Mouse (Mus musculus) lung, postnatal 0 days (tissue): Measurements from ENCODE around the gene Gm49450. TPM values are rescaled to one million over a fixed set of nuclear protein-coding genes. Genes with fewer than 3 reads are reported as not detected.
A peak's percentile ranks its signal among the peaks of the same experiment; 100 is the strongest.

Experiments used
- ATAC-seq: fragments of 200-750 bp; cut with Nextera tagmentation; 2 replicates; pipeline ENCODE4 v1.8.0; 2017; ENCODE audit warnings: moderate library complexity
- DNase-seq: peaks from one replicate; pipeline ENCODE4 v3.0.0-alpha.2; 2016; ENCODE audit warnings: low spot score
- H3K27ac ChIP-seq: fragments of 300-500 bp; sonication (generic); 2 replicates; pipeline ENCODE4 v1.5.1; 2014; ENCODE audit warnings: antibody characterized with exemption, mild to moderate bottlenecking, low read length, mixed read lengths
- H3K27me3 ChIP-seq: fragments of 300-500 bp; sonication (generic); replicated peaks from 2 replicates; pipeline ENCODE4 v1.6.1; 2014; ENCODE audit warnings: low read length, mixed read lengths; ENCODE audit not compliant: insufficient read depth
- H3K36me3 ChIP-seq: fragments of 300-500 bp; sonication (generic); 2 replicates; pipeline ENCODE4 v1.6.1; 2014; ENCODE audit warnings: low read length, mixed read lengths; ENCODE audit not compliant: insufficient read depth
- H3K4me1 ChIP-seq: fragments of 300-500 bp; sonication (generic); 2 replicates; pipeline ENCODE4 v1.6.1; 2014; ENCODE audit warnings: antibody characterized with exemption, low read depth, low read length, mixed read lengths; ENCODE audit not compliant: insufficient read depth
- H3K4me2 ChIP-seq: fragments of 300-500 bp; sonication (generic); replicated peaks from 2 replicates; pipeline ENCODE4 v1.6.1; 2014; ENCODE audit warnings: low read depth, mild to moderate bottlenecking, low read length, moderate library complexity, mixed read lengths
- H3K4me3 ChIP-seq: fragments of 300-500 bp; sonication (generic); 2 replicates; pipeline ENCODE4 v1.5.1; 2014; ENCODE audit warnings: low read depth, low read length
- H3K9ac ChIP-seq: fragments of 300-500 bp; sonication (generic); replicated peaks from 2 replicates; pipeline ENCODE4 v1.6.1; 2014; ENCODE audit warnings: low read depth, mild to moderate bottlenecking
- H3K9me3 ChIP-seq: fragments of 300-500 bp; sonication (generic); 2 replicates; pipeline ENCODE4 v1.6.1; 2016; ENCODE audit warnings: low read length, mixed read lengths
- CTCF ChIP-seq: IDR thresholded peaks from 2 replicates; pipeline ENCODE4 v1.5.1; 2016; ENCODE audit warnings: antibody characterized with exemption, mild to moderate bottlenecking
- EP300 ChIP-seq: IDR thresholded peaks from 2 replicates; pipeline ENCODE4 v1.6.1; 2016; ENCODE audit warnings: antibody characterized with exemption, mild to moderate bottlenecking, control low read depth
- WGBS: fragments of 180-500 bp; shearing (Covaris S2); extraction: QIAGEN DNeasy Blood & Tissue Kit; methylation state at CpG from one replicate; pipeline ENCODE4 v1.1.7; 2014; 5-methylcytosine and 5-hydroxymethylcytosine counted together
- polyA plus RNA-seq: library from polyadenylated mRNA; unstranded; fragments of >200 nt; fragmentation: Nextera tagmentation; extraction: Ambion mirVana; gene quantifications from 2 replicates; pipeline ENCODE4 v1.2.1, GENCODE M21; 2015

The Gm49450 gene
- not detected in 2 replicates for polyA plus RNA-seq

DNA sequence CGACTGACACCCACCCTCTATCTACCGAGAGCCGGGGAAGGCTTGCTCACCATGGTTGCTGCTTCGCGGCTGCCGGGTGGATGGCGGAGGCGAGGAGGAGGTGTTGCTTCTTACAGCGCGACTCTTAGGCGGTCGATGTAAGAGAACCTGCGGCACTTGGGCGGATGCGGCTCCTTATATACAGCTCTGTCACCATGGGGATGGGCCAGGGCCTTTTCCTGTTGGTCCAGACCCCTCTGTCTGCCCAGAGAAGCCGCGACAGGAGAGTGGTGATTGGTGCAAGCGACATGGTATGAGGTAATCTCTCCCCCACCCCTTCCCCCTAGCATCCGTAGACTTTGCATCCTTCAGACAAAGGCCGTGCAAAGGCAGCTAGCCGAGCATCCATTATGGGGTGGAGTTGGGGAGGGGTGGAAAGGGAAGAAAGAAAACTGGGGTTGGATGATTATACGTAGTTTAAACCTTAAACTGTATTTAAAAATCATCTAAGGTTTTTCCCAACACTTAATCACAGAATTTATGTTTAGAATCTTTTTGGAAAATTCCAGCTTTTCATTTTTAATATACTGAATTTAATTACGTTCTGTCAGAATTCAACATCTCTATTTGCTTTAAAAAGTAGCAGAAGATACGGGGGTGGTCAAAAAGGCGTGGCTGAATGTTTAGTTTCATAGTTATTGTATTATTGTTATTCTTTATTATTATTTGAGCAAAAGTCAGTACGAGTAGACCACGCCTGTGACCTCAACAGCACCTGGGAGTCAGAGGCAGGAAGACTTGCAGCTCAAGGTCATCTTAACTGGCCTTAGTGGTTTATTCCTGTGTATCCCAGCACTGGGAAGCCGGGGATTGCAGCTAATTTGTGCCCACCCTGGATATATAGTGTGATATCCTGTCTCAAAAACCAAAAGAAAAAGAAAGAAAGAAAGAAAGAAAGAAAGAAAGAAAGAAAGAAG lies at the start of gene Gm49450, which contains the start of gene Tuba1a:
Gene Gm49450, minus strand, starts transcription at position 151 of the 956 bp plus-strand sequence.
Gene Tuba1a, minus strand, starts transcription at position 303 of the 956 bp plus-strand sequence.
- H3K36me3 ChIP-seq, result peaks cover 4% of the 10 kb centered on the region; the same call in 1 of the 2 replicates
- DNase-seq (peak; percentile 96), ATAC-seq (peak; percentile 98)
- peak within 1 kb of the TSS; percentile 86 for H3K4me3 ChIP-seq
- H3K27ac ChIP-seq, result peak within 1 kb of the TSS; percentile 97
- H3K9me3 ChIP-seq, result no peaks in the 10 kb centered on the region
- peak within 1 kb of the TSS; percentile 92 for H3K9ac ChIP-seq
- H3K27me3 ChIP-seq, result no peaks in the 10 kb centered on the region
- peak within 1 kb of the TSS; percentile 59 for H3K4me2 ChIP-seq
- no peaks in the 10 kb centered on the region for H3K4me1 ChIP-seq
- TF ChIP-seq CTCF, result no peak
- TF ChIP-seq EP300, result peak; percentile 66
- 6% methylated on average over 28 of the region's 28 CpGs for WGBS

DNA sequence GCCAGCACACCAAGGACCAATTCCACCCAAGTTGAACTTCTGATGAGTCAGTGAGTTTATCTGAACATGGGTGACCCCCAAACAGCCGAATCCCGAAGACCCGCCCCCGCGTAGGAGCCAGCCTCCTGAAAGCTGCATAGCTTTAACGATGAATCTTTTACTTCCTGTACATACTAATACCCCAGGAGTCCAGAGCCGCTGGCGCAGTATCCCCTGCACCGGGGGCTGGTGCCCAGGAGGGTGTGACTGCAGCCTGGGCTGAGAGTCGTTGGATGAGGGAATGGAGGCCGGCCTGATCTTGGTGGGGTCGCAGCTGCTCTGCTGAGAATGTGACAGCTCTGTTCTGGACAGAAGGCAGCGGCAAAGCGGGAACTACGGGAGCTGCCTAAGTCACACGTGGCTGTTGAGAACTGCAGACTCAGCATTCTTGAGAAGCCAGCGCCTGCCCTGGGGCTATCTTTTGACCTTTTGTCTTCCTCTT lies 48.1 kb upstream of the Gm49450 start:
- H3K9ac ChIP-seq, result no peak overlapping the region
- ATAC-seq (peak; percentile 39), DNase-seq (peak; percentile 58)
- no peaks in the 10 kb centered on the region for H3K36me3 ChIP-seq
- H3K4me3 ChIP-seq, result no peak overlapping the region
- peak overlapping the region; percentile 49 for H3K4me2 ChIP-seq
- H3K27me3 ChIP-seq, result no peaks in the 10 kb centered on the region
- no peaks in the 10 kb centered on the region for H3K9me3 ChIP-seq
- no peak overlapping the region for H3K27ac ChIP-seq
- H3K4me1 ChIP-seq, result 0 out of 2 replicates have a peak, but pooled peaks cover 6% of the 10 kb centered on the region
- no peak for TF ChIP-seq EP300
- TF ChIP-seq CTCF, result peak; percentile 5; the same call in 1 of the 2 replicates
- WGBS, result 13% methylated on average over 17 of the region's 17 CpGs

DNA sequence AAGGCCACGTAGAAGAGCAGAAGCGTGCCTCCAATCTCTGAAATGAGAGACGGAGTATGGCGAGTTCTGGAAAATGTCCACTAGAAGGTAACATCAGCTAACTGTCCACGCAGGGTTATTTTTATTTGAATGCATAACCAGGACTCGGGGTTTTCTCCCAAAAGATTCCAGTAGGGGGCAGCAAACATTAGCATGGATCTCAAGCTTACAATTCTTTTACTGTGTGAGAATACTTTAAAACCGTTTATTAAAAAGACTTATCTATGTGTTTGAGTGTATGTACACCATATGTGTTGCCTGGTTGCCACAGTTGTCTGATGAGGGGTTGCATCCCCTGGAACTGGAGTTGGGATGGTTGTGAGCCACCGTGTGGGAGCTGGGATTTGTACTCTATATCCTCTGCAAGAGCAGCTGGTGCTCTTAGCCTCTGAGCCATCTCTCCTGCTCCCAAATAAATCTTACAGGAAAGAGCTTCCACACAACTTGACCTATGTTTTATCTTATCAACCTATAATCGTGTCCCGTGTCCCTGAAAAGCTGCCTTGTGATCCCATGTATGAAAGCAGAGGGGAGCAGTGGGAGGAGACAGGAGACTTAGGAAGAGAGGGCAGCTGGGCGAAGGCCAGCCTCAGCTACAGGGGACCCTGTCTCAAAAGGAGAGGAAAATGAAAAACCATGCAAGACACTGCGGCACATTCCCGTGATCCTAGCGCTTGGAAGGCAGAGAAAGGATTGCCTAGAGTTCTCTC lies 47.4 kb upstream of the Gm49450 start:
- 0 out of 2 replicates have a peak, but pooled peaks cover 6% of the 10 kb centered on the region for H3K4me1 ChIP-seq
- no peak overlapping the region for H3K4me3 ChIP-seq

DNA sequence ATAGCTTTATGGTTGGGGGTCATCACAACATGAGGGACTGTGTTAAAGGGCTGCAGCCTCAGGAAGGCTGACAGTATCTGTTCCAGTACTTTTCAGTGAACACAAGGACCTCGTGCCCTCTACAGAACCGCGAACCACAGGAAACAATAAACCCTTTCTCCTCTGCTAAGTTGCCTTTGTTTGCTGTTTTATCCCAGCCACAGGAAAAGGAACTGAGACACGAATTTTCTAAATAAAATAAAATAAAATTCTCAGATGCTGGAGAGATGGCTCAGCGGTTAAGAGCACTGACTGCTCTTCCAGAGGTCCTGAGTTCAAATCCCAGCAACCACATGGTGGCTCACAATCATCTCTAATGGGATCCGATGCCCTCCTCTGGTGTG lies 45.4 kb upstream of the Gm49450 start:
- Histone ChIP-seq H3K27ac (no peak overlapping the region), H3K4me3 (no peak overlapping the region), H3K4me2 (no peak overlapping the region), H3K9ac (no peak overlapping the region), H3K27me3 (no peaks in the 10 kb centered on the region), H3K36me3 (no peaks in the 10 kb centered on the region), H3K4me1 (0 out of 2 replicates have a peak, but pooled peaks cover 6% of the 10 kb centered on the region), H3K9me3 (no peaks in the 10 kb centered on the region)
- peak; percentile 4 for DNase-seq
- 30% methylated on average over 6 of the region's 6 CpGs for WGBS
- ATAC-seq, result no peak
- no peak for TF ChIP-seq CTCF
- no peak for TF ChIP-seq EP300

More for the DNA sequence above, 47.4 kb upstream of the Gm49450 start:
- H3K4me2 ChIP-seq, result peak overlapping the region; percentile 49; the same call in 1 of the 2 replicates
- no peaks in the 10 kb centered on the region for H3K9me3 ChIP-seq
- no peak for ATAC-seq
- whole genome bisulfite sequencing, result 41% methylated on average over 14 of the region's 14 CpGs
- H3K9ac ChIP-seq, result no peak overlapping the region
- no peak overlapping the region for H3K27ac ChIP-seq
- TF ChIP-seq CTCF, result peak; percentile 70
- TF ChIP-seq EP300, result no peak
- DNase-seq, result peak; percentile 72
- H3K27me3 ChIP-seq, result no peaks in the 10 kb centered on the region
- no peaks in the 10 kb centered on the region for H3K36me3 ChIP-seq

GRCm38 (mm10) chr15:98997938-98998774 lies 44.8 kb upstream of the Gm49450 start:
- Histone ChIP-seq H3K4me2 (no peak overlapping the region), H3K9me3 (no peaks in the 10 kb centered on the region), H3K27ac (no peak overlapping the region), H3K9ac (no peak overlapping the region), H3K36me3 (no peaks in the 10 kb centered on the region), H3K4me1 (0 out of 2 replicates have a peak, but pooled peaks cover 6% of the 10 kb centered on the region), H3K4me3 (no peak overlapping the region), H3K27me3 (no peaks in the 10 kb centered on the region)
- WGBS, result 19% methylated on average over 13 of the region's 13 CpGs
- peak; percentile 62; the same call in 1 of the 2 replicates for TF ChIP-seq EP300
- TF ChIP-seq CTCF, result no peak
- ATAC-seq (peak; percentile 52), DNase-seq (peak; percentile 63)
